Mouse (Mus musculus) G1E (cell line): ENCODE measurements around the gene Strbp. TPM values are rescaled to one million over a fixed set of nuclear protein-coding genes. Genes with fewer than 3 reads are reported as not detected.

Source experiments
- ATAC-seq: 2 replicates; pipeline ENCODE4 v1.8.0; 2016; ENCODE audit warnings: mild to moderate bottlenecking; ENCODE audit not compliant: insufficient number of reproducible peaks, poor library complexity, low FRiP score, severe bottlenecking; ENCODE audit errors: extremely low read depth
- DNase-seq: peaks from one replicate; pipeline ENCODE4 v3.0.0; 2012; ENCODE audit warnings: low spot score
- H3K27me3 ChIP-seq: 2 replicates; pipeline ENCODE4 v1.6.1; 2012; ENCODE audit warnings: mild to moderate bottlenecking, low read length, inconsistent platforms; ENCODE audit not compliant: insufficient read depth
- H3K36me3 ChIP-seq: replicated peaks from 2 replicates; pipeline ENCODE3; 2012; ENCODE audit warnings: mild to moderate bottlenecking, inconsistent platforms
- H3K4me1 ChIP-seq: 2 replicates; pipeline ENCODE4 v1.6.1; 2012; ENCODE audit warnings: low read depth, low read length, inconsistent platforms, mixed read lengths; ENCODE audit not compliant: insufficient read depth
- H3K4me3 ChIP-seq: 2 replicates; pipeline ENCODE4 v1.5.1; 2012; ENCODE audit warnings: low read depth, mild to moderate bottlenecking, inconsistent platforms, low read length, moderate library complexity, mixed read lengths
- H3K9me3 ChIP-seq: replicated peaks from 2 replicates; pipeline ENCODE4 v1.6.1; 2012; ENCODE audit warnings: inconsistent platforms
- CTCF ChIP-seq: IDR thresholded peaks from 2 replicates; pipeline ENCODE4 v1.5.1; 2012; ENCODE audit warnings: low read depth, low read length, inconsistent platforms, mixed read lengths
- GATA1 ChIP-seq: IDR thresholded peaks from 2 replicates; pipeline ENCODE4 v1.6.1; 2012; ENCODE audit warnings: borderline replicate concordance, low read length, inconsistent platforms, mixed read lengths
- GATA2 ChIP-seq: IDR thresholded peaks from 2 replicates; pipeline ENCODE4 v1.6.1; 2012; ENCODE audit warnings: low read depth, low read length, inconsistent platforms, borderline replicate concordance
- POLR2AphosphoS5 ChIP-seq: IDR thresholded peaks from 2 replicates; pipeline ENCODE4 v1.6.1; 2012; ENCODE audit warnings: low read depth, low read length, inconsistent platforms; ENCODE audit not compliant: insufficient replicate concordance
- TAL1 ChIP-seq: conservative IDR thresholded peaks from 2 replicates; pipeline ENCODE4 v1.6.1; 2012; ENCODE audit warnings: low read depth, low read length, inconsistent platforms, mixed read lengths
- polyA plus RNA-seq: library from polyadenylated mRNA; stranded (reverse); fragments of >175 nt; gene quantifications from 2 replicates; pipeline ENCODE4 v1.2.3, GENCODE M21; 2012
- total RNA-seq, 2 experiments: library from RNA; stranded (forward) in 1 of 2; stranded (reverse) in 1 of 2; fragments of 200-1000 nt in 1 of 2; fragments of >200 nt in 1 of 2; fragmentation: Nextera tagmentation in 1 of 2; gene quantifications; 2 replicates each; pipeline ENCODE4 v1.2.3; 2014 to 2017

Gene Strbp
- total RNA-seq (2014; fragmentation: Nextera tagmentation) = 79.2 and 81.2 TPM in 2 replicates
- total RNA-seq (2017) = 46.4 and 52.9 TPM in 2 replicates
- 24.8 and 26.8 TPM in 2 replicates for polyA plus RNA-seq

- ATAC-seq (peak; percentile 56; the same call in 1 of the 2 replicates), DNase-seq (peak; percentile 89)
- Histone ChIP-seq H3K4me1 (peaks cover 28% of the 10 kb centered on the region), H3K4me3 (peak within 1 kb of the TSS; percentile 93), H3K9me3 (no peaks in the 10 kb centered on the region), H3K36me3 (peaks cover 2% of the 10 kb centered on the region), H3K27me3 (peaks cover 23% of the 10 kb centered on the region)
- no peak for TF ChIP-seq GATA2
- no peak for TF ChIP-seq TAL1
- no peak for TF ChIP-seq GATA1
- no peak for TF ChIP-seq POLR2AphosphoS5
- TF ChIP-seq CTCF = no peak
Observed at GRCm38 (mm10) chr2:37703230-37703954, at the start of gene Strbp. Gene Strbp, minus strand, starts transcription at chr2:37703859.

- ATAC-seq (no peak), DNase-seq (no peak)
- Histone ChIP-seq H3K4me3 (no peak overlapping the region), H3K9me3 (no peaks in the 10 kb centered on the region), H3K36me3 (no peaks in the 10 kb centered on the region), H3K27me3 (peaks cover 66% of the 10 kb centered on the region), H3K4me1 (no peaks in the 10 kb centered on the region)
- TF ChIP-seq CTCF (no peak), POLR2AphosphoS5 (no peak), TAL1 (no peak), GATA2 (no peak), GATA1 (no peak)
Observed at GRCm38 (mm10) chr2:37751114-37751513, 47.5 kb upstream of the Strbp start.

DNA sequence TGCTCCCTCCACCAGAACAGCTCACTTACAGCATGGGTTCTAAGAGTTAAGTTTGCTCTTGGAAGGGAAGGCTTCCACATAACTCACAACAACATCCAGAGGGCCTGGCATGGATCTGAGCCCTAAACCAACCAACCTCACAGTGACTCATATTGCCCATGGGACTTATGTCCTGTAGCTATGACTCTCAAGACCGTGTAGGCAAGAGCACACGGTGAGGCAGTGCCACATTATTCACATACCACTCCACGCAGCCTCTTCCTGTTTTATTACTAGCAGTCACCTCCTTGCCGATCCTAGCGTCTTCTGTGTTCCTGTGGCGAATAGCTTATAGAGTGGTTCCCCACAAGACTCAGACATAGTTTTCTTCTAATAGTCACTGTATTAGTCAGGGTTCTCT, 45.7 kb upstream of the Strbp start:
- H3K9me3 ChIP-seq = no peaks in the 10 kb centered on the region
- no peak for ATAC-seq
- no peak for DNase-seq
- H3K4me1 ChIP-seq = 0 out of 2 replicates have a peak, but pooled peaks cover 2% of the 10 kb centered on the region
- TF ChIP-seq GATA2 = no peak
- H3K27me3 ChIP-seq = peaks cover 57% of the 10 kb centered on the region
- H3K4me3 ChIP-seq = no peak overlapping the region
- H3K36me3 ChIP-seq = no peaks in the 10 kb centered on the region

DNA sequence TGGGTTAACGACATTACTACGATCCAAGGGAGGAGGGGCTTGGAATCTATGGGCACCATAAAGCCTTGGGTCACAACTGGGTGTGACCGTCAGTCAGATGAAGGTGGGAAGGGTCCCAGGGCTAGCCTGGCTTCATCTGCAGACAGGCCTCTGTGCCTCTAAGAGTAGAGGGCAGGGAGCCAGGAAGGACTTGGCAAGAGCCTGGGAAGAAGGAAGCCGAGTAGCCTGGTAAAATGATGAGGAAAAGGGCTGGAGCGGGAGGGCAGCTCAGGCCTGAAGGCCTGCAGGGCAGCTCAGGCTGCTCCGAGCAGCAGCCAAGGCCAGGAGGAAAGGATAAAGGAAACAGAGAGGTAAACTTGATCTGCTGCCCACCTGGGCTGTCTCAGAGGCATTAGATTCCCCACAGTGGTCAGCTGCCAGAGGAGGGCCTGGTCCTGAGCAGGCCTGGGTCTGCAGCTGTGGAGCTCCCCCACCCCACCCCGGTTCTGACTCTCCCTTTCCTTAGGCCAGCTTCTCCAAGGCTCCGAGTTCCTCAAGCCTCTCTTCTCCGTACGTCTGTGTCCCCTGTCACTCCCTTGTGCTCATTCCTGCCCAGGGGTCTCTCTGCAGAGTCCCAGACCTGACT, 44.9 kb upstream of the Strbp start:
- H3K4me3 ChIP-seq = no peak overlapping the region
- H3K36me3 ChIP-seq = no peaks in the 10 kb centered on the region
- 0 out of 2 replicates have a peak, but pooled peaks cover 2% of the 10 kb centered on the region for H3K4me1 ChIP-seq
- no peak for TF ChIP-seq POLR2AphosphoS5
- TF ChIP-seq GATA2 = no peak
- no peak for TF ChIP-seq GATA1
- no peak for TF ChIP-seq CTCF
- TF ChIP-seq TAL1 = no peak
- H3K9me3 ChIP-seq = no peaks in the 10 kb centered on the region
- peaks cover 51% of the 10 kb centered on the region for H3K27me3 ChIP-seq
- no peak for DNase-seq
- no peak for ATAC-seq

DNA sequence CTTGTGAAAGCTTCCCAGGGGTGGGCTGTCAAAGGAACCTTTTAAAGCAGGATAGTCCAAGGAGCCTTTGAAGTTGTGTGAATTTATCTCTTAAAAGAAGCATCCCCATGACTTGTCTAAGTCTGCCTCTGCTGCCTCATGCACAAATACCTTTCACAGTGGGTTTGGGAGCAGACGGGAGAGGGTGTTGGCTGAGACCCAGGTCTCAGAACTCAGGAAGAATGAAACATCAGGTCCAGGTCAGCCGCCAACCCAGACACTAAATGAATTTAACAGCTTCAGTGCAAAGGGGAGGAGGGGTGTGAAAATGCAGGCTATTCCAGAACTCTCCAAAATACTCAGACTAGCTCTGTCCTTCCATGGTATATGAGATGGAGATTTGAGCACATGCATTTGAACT, 44.2 kb upstream of the Strbp start:
- H3K36me3 ChIP-seq = no peaks in the 10 kb centered on the region
- no peak overlapping the region for H3K4me3 ChIP-seq
- TF ChIP-seq POLR2AphosphoS5 (no peak), CTCF (no peak), TAL1 (no peak), GATA2 (no peak)
- H3K9me3 ChIP-seq = no peaks in the 10 kb centered on the region
- no peak for ATAC-seq
- H3K4me1 ChIP-seq = 0 out of 2 replicates have a peak, but pooled peaks cover 2% of the 10 kb centered on the region
- no peak for DNase-seq
- peaks cover 46% of the 10 kb centered on the region for H3K27me3 ChIP-seq

DNA sequence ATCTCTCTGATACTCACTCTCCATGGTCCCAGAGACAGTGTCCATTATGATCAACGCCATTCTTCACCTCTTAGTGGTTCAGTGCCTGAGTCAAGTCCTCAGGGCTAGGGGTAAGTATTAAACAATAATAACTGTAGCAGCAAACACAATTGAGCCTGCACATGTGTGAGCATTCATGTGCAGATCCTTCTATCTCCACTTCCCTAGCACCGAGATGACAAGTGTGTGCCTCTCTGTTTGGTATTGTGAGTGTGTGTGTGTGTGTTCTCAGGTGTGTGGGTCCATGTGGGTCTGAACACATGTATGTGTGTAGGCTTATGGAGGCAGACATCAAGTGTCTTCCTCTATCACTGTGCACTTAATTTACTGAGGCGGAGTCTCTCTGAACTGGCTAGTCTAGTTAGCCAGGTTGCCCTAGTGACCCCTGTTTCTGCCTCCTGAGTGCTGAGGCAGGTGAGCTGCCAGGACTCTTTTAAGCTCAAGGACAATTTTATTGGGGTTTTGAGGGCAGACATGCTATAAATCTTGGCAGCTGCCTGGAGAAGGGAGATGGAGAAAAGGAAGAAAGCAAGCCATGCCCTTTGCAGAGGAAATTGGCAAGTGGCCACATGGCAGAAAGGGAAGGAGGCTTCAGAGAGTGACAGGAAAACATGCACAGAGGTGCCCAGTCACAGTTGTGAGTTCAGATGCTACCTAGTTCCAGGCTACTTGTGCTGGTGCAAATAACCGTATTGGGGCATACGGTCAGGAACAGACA, 42.8 kb upstream of the Strbp start:
- TF ChIP-seq TAL1 (no peak), GATA1 (no peak), CTCF (no peak), GATA2 (no peak), POLR2AphosphoS5 (no peak)
- Histone ChIP-seq H3K27me3 (peaks cover 38% of the 10 kb centered on the region), H3K9me3 (no peaks in the 10 kb centered on the region), H3K4me1 (0 out of 2 replicates have a peak, but pooled peaks cover 2% of the 10 kb centered on the region), H3K36me3 (no peaks in the 10 kb centered on the region), H3K4me3 (no peak overlapping the region)
- no peak for ATAC-seq
- no peak for DNase-seq
